ENCODE assay signal across 1 mouse cellular context in genomic region chr11:119039732-119040512, GRCm38 (mm10).
A peak's percentile ranks its signal among the peaks of the same experiment; 100 is the strongest.
TF ChIP-seq lines count a peak whose summit lies in the region.

No protein-coding gene starts in this region.

TF ChIP-seq in MEL, 35 proteins besides CTCF, POLR2A, EP300 and RAD21 (continued from another document):
- TF ChIP-seq NRF1 (IDR thresholded peaks at IDR 0.05; ENCODE audit: insufficient read depth, low read depth, low read length, poor library complexity, severe bottlenecking) (no peak), MAX (IDR thresholded peaks at IDR 0.05; ENCODE audit: low read length) (no peak; the same call in 1 of the 2 replicates), MAFK (IDR thresholded peaks at IDR 0.05; ENCODE audit: borderline replicate concordance, low read depth, low read length) (no peak), ZNF384 (IDR thresholded peaks at IDR 0.05; ENCODE audit: low read depth, low read length) (no peak), JUND (IDR thresholded peaks at IDR 0.05; ENCODE audit: low read depth, low read length) (no peak), TAL1 (IDR thresholded peaks at IDR 0.05; ENCODE audit: low read length) (no peak), USF2 (IDR thresholded peaks at IDR 0.05; ENCODE audit: borderline replicate concordance in 1 of 2, insufficient read depth in 1 of 2, low read depth in 1 of 2, low read length in 2 of 2) (no peak), HCFC1 (IDR thresholded peaks at IDR 0.05; ENCODE audit: low read depth, low read length) (0 out of 2 replicates have a peak, but pooled peaks have one; percentile 36), CHD1 (IDR thresholded peaks at IDR 0.05; ENCODE audit: low read depth, low read length) (no peak), ETS1 (IDR thresholded peaks at IDR 0.05; ENCODE audit: low read depth, low read length) (peak; percentile 40; the same call in 1 of the 2 replicates), RCOR1 (IDR thresholded peaks at IDR 0.05; ENCODE audit: low read depth, low read length) (no peak), POLR2AphosphoS2 (IDR thresholded peaks at IDR 0.05; ENCODE audit: low read length) (no peak), POLR2AphosphoS5 (IDR thresholded peaks at IDR 0.05; ENCODE audit: borderline replicate concordance, low read depth, low read length) (no peak), MEF2A (IDR thresholded peaks at IDR 0.05; ENCODE audit: extremely low read depth, insufficient replicate concordance, low read depth, low read length, poor library complexity, severe bottlenecking) (no peak), ZC3H11A (IDR thresholded peaks at IDR 0.05; ENCODE audit: low read depth, low read length) (no peak), UBTF (IDR thresholded peaks at IDR 0.05; ENCODE audit: borderline replicate concordance, insufficient read depth, low read depth, low read length) (no peak), MXI1 (IDR thresholded peaks at IDR 0.05; ENCODE audit: low read depth, low read length) (peak; percentile 77), CHD2 (IDR thresholded peaks at IDR 0.05; ENCODE audit: low read length) (no peak), MAZ (IDR thresholded peaks at IDR 0.05; ENCODE audit: low read depth, low read length) (no peak), NELFE (IDR thresholded peaks at IDR 0.05; ENCODE audit: low read depth, low read length) (no peak), USF1 (IDR thresholded peaks at IDR 0.05; ENCODE audit: low read depth, low read length) (no peak), ZMIZ1 (IDR thresholded peaks at IDR 0.05; ENCODE audit: low read depth, low read length) (no peak)
